Mouse (Mus musculus): ENCODE measurements around the gene Tfr2.

GRCm38 (mm10) chr5:137566416-137566815 is 3.2 kb upstream of the Tfr2 start:
- TF ChIP-seq GATA1 (IDR thresholded peaks at IDR 0.05; ENCODE audit: low read length) (no peak), TAL1 (IDR thresholded peaks at IDR 0.05; ENCODE audit: low read length) (no peak)

All from erythroblast, embryonic 14.5 days (primary cell).